Mouse (Mus musculus) central nervous system, embryonic 14 days (tissue): ENCODE data around the gene Col6a5. TPM values are rescaled to one million over a fixed set of nuclear protein-coding genes. Genes with fewer than 3 reads are reported as not detected.

Source experiments
- polyA plus RNA-seq: library from polyadenylated mRNA; depleted of rRNA; stranded (reverse); fragments of >200 nt; gene quantifications from 2 replicates; pipeline ENCODE4 v1.2.3, GENCODE M21; 2012; rRNA removed

The Col6a5 gene
- polyA plus RNA-seq: 0.75 and 0.80 TPM in 2 replicates

DNA sequence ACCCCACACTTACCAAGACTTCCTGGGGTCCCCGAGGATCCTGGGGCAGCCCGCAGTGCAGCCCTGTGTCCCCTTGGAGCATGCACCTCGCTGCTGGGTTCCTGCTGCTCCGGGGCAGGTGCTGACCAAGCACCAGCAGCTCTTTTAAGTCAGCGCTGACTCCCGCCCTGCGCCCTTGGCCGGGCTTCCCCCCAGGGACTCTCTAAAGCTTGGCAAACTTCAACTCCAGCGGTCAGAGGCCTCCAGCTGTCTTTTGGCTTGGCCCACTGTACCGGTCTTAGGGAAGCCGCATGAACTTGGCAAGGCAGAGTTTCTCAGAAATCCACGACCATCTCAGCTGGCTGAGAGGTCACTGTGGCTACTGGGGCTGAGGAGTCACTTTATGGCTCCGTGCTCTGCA lies at the start of gene Col6a5:
TSS of gene Col6a5 (minus strand) at position 111 of the 400 bp plus-strand sequence.

DNA sequence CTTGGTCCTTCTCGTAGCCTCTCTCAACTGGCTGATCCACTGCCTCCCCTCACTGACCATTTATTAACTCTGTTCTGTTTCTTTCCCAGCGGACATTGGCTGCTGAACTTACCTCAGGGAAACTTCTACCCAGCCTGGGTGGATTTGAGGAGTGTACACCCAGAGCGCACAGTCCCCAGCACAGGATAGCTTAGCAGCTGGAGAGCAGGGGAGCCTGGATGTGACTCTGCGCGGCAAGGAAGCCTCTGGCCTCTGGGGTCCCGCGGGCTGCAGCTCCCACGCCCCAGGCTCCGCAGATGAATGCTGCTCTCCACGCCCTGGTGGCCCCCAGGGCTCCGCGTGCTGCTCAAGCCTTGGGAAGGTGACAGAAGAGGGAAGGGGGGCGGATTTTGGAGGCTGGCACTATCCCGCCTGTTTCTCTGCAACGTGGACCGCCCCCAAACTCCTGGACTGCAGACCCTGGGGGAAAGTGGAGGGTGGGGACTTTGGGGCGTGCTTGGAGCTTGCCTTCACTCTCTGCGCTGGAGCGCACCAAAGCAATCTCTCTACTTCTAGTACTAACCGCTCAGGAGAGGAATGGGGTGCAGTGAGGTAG lies 132.6 kb downstream of the Col6a5 start, which contains the start of gene Col6a6:
TSS of gene Col6a6 (minus strand) at position 370 of the 595 bp plus-strand sequence.

Other genes with a start within 250 kb of the Col6a5 start
- 0.32 and 1.8 TPM in 2 replicates for gene Col6a6, start 132.5 kb downstream of the Col6a5 start, polyA plus RNA-seq
- gene Col6a4, start 136.1 kb upstream of the Col6a5 start, polyA plus RNA-seq: 1.9 and 2.0 TPM in 2 replicates
- 1.2 and 1.6 TPM in 2 replicates for gene Glyctk, start 197.5 kb upstream of the Col6a5 start, polyA plus RNA-seq
- gene Wdr82, start 210.3 kb upstream of the Col6a5 start, polyA plus RNA-seq: 152 and 165 TPM in 2 replicates
- 29.6 and 45.3 TPM in 2 replicates for gene Ppm1m, start 239.1 kb upstream of the Col6a5 start, polyA plus RNA-seq
- 54.7 and 57.8 TPM in 2 replicates for gene Twf2, start 242.5 kb upstream of the Col6a5 start, polyA plus RNA-seq